Comparison of ENCODE assay signal across 17 mouse cellular contexts in the genomic region with DNA sequence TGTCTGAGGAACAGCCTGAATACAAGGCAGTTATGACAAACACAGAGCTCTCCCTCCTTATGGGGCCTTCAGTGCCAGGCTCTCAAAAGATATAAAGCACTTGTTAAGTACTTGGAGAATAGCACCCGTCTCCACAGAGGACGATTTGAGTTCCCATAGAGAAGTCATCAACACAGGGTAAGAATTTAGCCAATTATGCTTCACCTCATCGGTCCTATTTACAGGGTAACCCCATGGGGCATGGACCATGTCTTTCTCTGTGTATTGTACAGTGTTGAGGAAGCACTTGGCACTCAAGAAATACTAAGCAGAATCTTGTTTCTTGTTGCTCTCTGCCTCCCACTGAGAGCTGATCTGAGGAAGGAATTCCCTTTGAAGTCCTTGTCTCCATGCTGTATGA.
"Had no signal": no experiment of that assay in that cellular context is flagged by ENCODE, and none has a peak within 500 bp of the region (broad histone marks: within the 10 kb centered on the region; RNA-seq: fewer than 3 reads in every experiment).

No protein-coding gene starts in this region.

- ATAC-seq: liver, postnatal 0 days; lung, postnatal 0 days; midbrain, embryonic 13.5 days; midbrain, embryonic 16.5 days had no signal

- H3K27me3 ChIP-seq: lung, embryonic 15.5 days; megakaryocyte, embryonic 14.5 days; midbrain, embryonic 13.5 days; neural tube, embryonic 12.5 days; stomach, embryonic 15.5 days had no signal

- DNase-seq: liver, postnatal 0 days; lung, adult 2 months; lung, postnatal 14 days; lung, postnatal 36 days; right cerebral cortex, postnatal 14 days; thymus, postnatal 14 days; thymus, postnatal 36 days had no signal

- H3K4me3 ChIP-seq: lung, embryonic 15.5 days; megakaryocyte, embryonic 14.5 days; midbrain, embryonic 13.5 days; neural tube, embryonic 12.5 days; stomach, embryonic 15.5 days had no signal

- H3K9ac ChIP-seq: liver, postnatal 0 days; lung, embryonic 15.5 days; midbrain, embryonic 13.5 days; neural tube, embryonic 12.5 days; stomach, embryonic 15.5 days had no signal

- H3K4me1 ChIP-seq: lung, embryonic 15.5 days; megakaryocyte, embryonic 14.5 days; midbrain, embryonic 13.5 days; neural tube, embryonic 12.5 days; stomach, embryonic 15.5 days had no signal

- H3K4me2 ChIP-seq: lung, embryonic 15.5 days; midbrain, embryonic 11.5 days; midbrain, embryonic 13.5 days; neural tube, embryonic 12.5 days; stomach, embryonic 15.5 days had no signal

- H3K36me3 ChIP-seq: lung, embryonic 15.5 days; midbrain, embryonic 13.5 days; neural tube, embryonic 12.5 days; stomach, embryonic 15.5 days had no signal

- H3K9me3 ChIP-seq: lung, embryonic 15.5 days; megakaryocyte, embryonic 14.5 days; midbrain, embryonic 13.5 days; neural tube, embryonic 12.5 days; stomach, embryonic 15.5 days had no signal

- H3K27ac ChIP-seq: lung, embryonic 15.5 days; macrophage; midbrain, embryonic 13.5 days; neural tube, embryonic 12.5 days; stomach, embryonic 15.5 days; stomach, postnatal 0 days had no signal
